Mouse (Mus musculus) left cerebral cortex, postnatal 36 days (tissue): ENCODE data around the gene Rac3. TPM values are rescaled to one million over a fixed set of nuclear protein-coding genes. Genes with fewer than 3 reads are reported as not detected.
A peak's percentile ranks its signal among the peaks of the same experiment; 100 is the strongest.
"Not testable (repeated sequence)": the region's sequence is repeated elsewhere in the genome, so short reads cannot be mapped to it uniquely, and the experiment has no call there.

ENCODE experiments used
- DNase-seq, 2 experiments: peaks; one replicate each; pipeline ENCODE4 v3.0.0; 2021 to 2022; ENCODE audit warnings: low spot score in 2 of 2, mixed read lengths in 1 of 2
- intact Hi-C: fragments of 180-260 bp; cut with DNase I; formaldehyde crosslinking; loops from one replicate; pipeline ENCODE4 v1.15.1; 2025
- total RNA-seq, 2 experiments: library from RNA; stranded (reverse); gene quantifications; 2 replicates each; pipeline ENCODE4 v1.2.3; 2021

The Rac3 gene
- total RNA-seq, 2 experiments from 2014 or later = 34.7 to 39.9 TPM

GRCm38 (mm10) chr11:120723509-120723908, 2.2 kb downstream of the Rac3 start:
- DNase-seq = no peak
- intact Hi-C loops = no loop called here

- no peak for DNase-seq
- intact Hi-C loops = no loop called here
Observed at GRCm38 (mm10) chr11:120726243-120727168, 5.2 kb downstream of the Rac3 start.

GRCm38 (mm10) chr11:120727169-120727527, 5.9 kb downstream of the Rac3 start, which contains the start of gene Dcxr:
Dcxr (minus strand) TSS chr11:120727281.
- peak; percentile 45 to 63 for DNase-seq
- intact Hi-C loops = no loop called here

GRCm38 (mm10) chr11:120727564-120727963, 6.3 kb downstream of the Rac3 start:
- no peak for DNase-seq
- intact Hi-C loops = no loop called here

GRCm38 (mm10) chr11:120728530-120729240, 7.4 kb downstream of the Rac3 start:
- DNase-seq = no peak

GRCm38 (mm10) chr11:120729432-120730050, 8.3 kb downstream of the Rac3 start:
- intact Hi-C loops, DNase-seq: not testable (repeated sequence)

More at GRCm38 (mm10) chr11:120728530-120729240, 7.4 kb downstream of the Rac3 start:
- intact Hi-C loops = no loop called here

- intact Hi-C loops = no loop called here
- DNase-seq = no peak
Observed at GRCm38 (mm10) chr11:120730331-120730870, 9.1 kb downstream of the Rac3 start.

- intact Hi-C loops = no loop called here
Observed at GRCm38 (mm10) chr11:120731395-120731794, 10.1 kb downstream of the Rac3 start.

GRCm38 (mm10) chr11:120731858-120732680, 10.8 kb downstream of the Rac3 start, which contains the start of gene Cbr2:
Cbr2 (minus strand) TSS chr11:120732114.
- intact Hi-C loops = no loop called here
- DNase-seq = no peak

More at GRCm38 (mm10) chr11:120731395-120731794, 10.1 kb downstream of the Rac3 start:
- DNase-seq = no peak

- intact Hi-C loops = no loop called here
- DNase-seq = no peak
Observed at GRCm38 (mm10) chr11:120733521-120733920, 12.3 kb downstream of the Rac3 start.

- intact Hi-C loops = no loop called here
Observed at GRCm38 (mm10) chr11:120736424-120736823, 15.2 kb downstream of the Rac3 start.

GRCm38 (mm10) chr11:120740981-120741380, 19.7 kb downstream of the Rac3 start:
- intact Hi-C loops = no loop called here
- no peak for DNase-seq

More at GRCm38 (mm10) chr11:120736424-120736823, 15.2 kb downstream of the Rac3 start:
- DNase-seq = no peak

- DNase-seq = no peak
- intact Hi-C loops = no loop called here
Observed at GRCm38 (mm10) chr11:120744121-120744701, 22.9 kb downstream of the Rac3 start.

GRCm38 (mm10) chr11:120747974-120748373, 26.7 kb downstream of the Rac3 start:
- no peak for DNase-seq
- intact Hi-C loops = no loop called here

GRCm38 (mm10) chr11:120749430-120749829, 28.2 kb downstream of the Rac3 start:
- intact Hi-C loops = no loop called here

GRCm38 (mm10) chr11:120751606-120752005, 30.3 kb downstream of the Rac3 start:
- intact Hi-C loops = no loop called here
- no peak for DNase-seq

More at GRCm38 (mm10) chr11:120749430-120749829, 28.2 kb downstream of the Rac3 start:
- DNase-seq = no peak

GRCm38 (mm10) chr11:120760236-120760635, 39.0 kb downstream of the Rac3 start:
- no peak for DNase-seq
- intact Hi-C loops = no loop called here
